23 mouse cellular contexts compared by ENCODE assay signal in genomic region chr2:9033079-9033478, GRCm38 (mm10).
DNase-seq lines count a peak whose midpoint lies in the region; ATAC-seq and TF ChIP-seq lines count a peak whose summit lies in the region.
"Had no signal": no experiment of that assay in that cellular context is flagged by ENCODE, and none has a peak within 500 bp of the region (broad histone marks: within the 10 kb centered on the region; RNA-seq: fewer than 3 reads in every experiment).

No protein-coding gene starts in this region.

- TF ChIP-seq POLR2A in brain, embryonic 14.5 days (IDR thresholded peaks at IDR 0.05; ENCODE audit: borderline replicate concordance, extremely low read depth, insufficient read depth, insufficient read length, poor library complexity, severe bottlenecking) = no peak

- H3K9ac ChIP-seq in hindbrain, postnatal 0 days (replicated peaks; ENCODE audit: low read length) = no peak overlapping the region
- no peak overlapping the region for H3K9ac ChIP-seq in hindbrain, embryonic 16.5 days (ENCODE audit: low read depth, low read length)
- H3K9ac ChIP-seq: embryonic facial prominence, embryonic 12.5 days; forebrain, embryonic 15.5 days; hindbrain, embryonic 12.5 days; hindbrain, embryonic 15.5 days had no signal

- no peak for TF ChIP-seq CTCF in hindbrain, postnatal 0 days (IDR thresholded peaks at IDR 0.05; ENCODE audit: low read depth)
- no peak for TF ChIP-seq CTCF in brain, embryonic 14.5 days (IDR thresholded peaks at IDR 0.05; ENCODE audit: borderline replicate concordance, extremely low read depth, insufficient read depth, insufficient read length)

- ATAC-seq in hindbrain, postnatal 0 days = no peak
- no peak for ATAC-seq in hindbrain, embryonic 16.5 days
- ATAC-seq: CD4-positive, CD25-positive, alpha-beta regulatory T cell, adult 4 months; forebrain, embryonic 15.5 days; inflammation-experienced regulatory T-cells, adult 6 months; intestine, embryonic 16.5 days had no signal

- H3K27ac ChIP-seq in hindbrain, postnatal 0 days = no peak overlapping the region
- H3K27ac ChIP-seq in hindbrain, embryonic 16.5 days (ENCODE audit: low read depth, low read length) = no peak overlapping the region
- H3K27ac ChIP-seq: embryonic facial prominence, embryonic 12.5 days; forebrain, embryonic 10.5 days; forebrain, embryonic 15.5 days; hindbrain, embryonic 12.5 days; hindbrain, embryonic 15.5 days had no signal

- no peaks in the 10 kb centered on the region for H3K36me3 ChIP-seq in hindbrain, postnatal 0 days (ENCODE audit: insufficient read depth, low read length)
- no peaks in the 10 kb centered on the region for H3K36me3 ChIP-seq in hindbrain, embryonic 16.5 days (ENCODE audit: control insufficient read depth, insufficient read depth, low read length)
- H3K36me3 ChIP-seq: embryonic facial prominence, embryonic 12.5 days; forebrain, embryonic 10.5 days; forebrain, embryonic 15.5 days; hindbrain, embryonic 12.5 days; hindbrain, embryonic 15.5 days had no signal

- DNase-seq in hindbrain, postnatal 0 days (ENCODE audit: low spot score) = peak; percentile 8
- peak; percentile 10 for DNase-seq in brain, embryonic 14.5 days (ENCODE audit: low read depth)
- DNase-seq in fat pad, adult 2 months (ENCODE audit: extremely low read depth, low read depth, low spot score) = peak; percentile 72
- no peak for DNase-seq in frontal cortex, postnatal 10 days (ENCODE audit: low spot score in 2 of 2)
- no peak for DNase-seq in spleen, postnatal 4 days (ENCODE audit: low spot score in 2 of 2)
- DNase-seq: adrenal gland, adult 2 months; adrenal gland, postnatal 14 days; cerebellum, adult 11-12 months; cerebellum, adult 8-10 months; gastrocnemius, postnatal 10 days; gastrocnemius, postnatal 36 days; heart, adult 11 months had no signal

- no peaks in the 10 kb centered on the region for H3K4me1 ChIP-seq in hindbrain, postnatal 0 days (ENCODE audit: insufficient read depth, low read length)
- H3K4me1 ChIP-seq in hindbrain, embryonic 16.5 days (ENCODE audit: control insufficient read depth, insufficient read depth, low read depth, low read length) = no peaks in the 10 kb centered on the region
- H3K4me1 ChIP-seq: embryonic facial prominence, embryonic 12.5 days; forebrain, embryonic 10.5 days; forebrain, embryonic 15.5 days; hindbrain, embryonic 12.5 days; hindbrain, embryonic 15.5 days had no signal

- 67% methylated on average over 7 of the region's 7 CpGs for WGBS in hindbrain, postnatal 0 days
- 70% methylated on average over 7 of the region's 7 CpGs for WGBS in hindbrain, embryonic 16.5 days

- no peak overlapping the region for H3K4me2 ChIP-seq in hindbrain, postnatal 0 days (ENCODE audit: low read depth, low read length)
- H3K4me2 ChIP-seq in hindbrain, embryonic 16.5 days (ENCODE audit: low read length) = no peak overlapping the region
- H3K4me2 ChIP-seq: embryonic facial prominence, embryonic 12.5 days; forebrain, embryonic 15.5 days; heart, embryonic 11.5 days; hindbrain, embryonic 12.5 days; hindbrain, embryonic 15.5 days had no signal

- no peak overlapping the region for H3K4me3 ChIP-seq in hindbrain, postnatal 0 days (ENCODE audit: low read length)
- H3K4me3 ChIP-seq in hindbrain, embryonic 16.5 days (ENCODE audit: low read length) = no peak overlapping the region
- H3K4me3 ChIP-seq: embryonic facial prominence, embryonic 12.5 days; erythroblast, embryonic 14.5 days; forebrain, embryonic 10.5 days; forebrain, embryonic 15.5 days; hindbrain, embryonic 12.5 days; hindbrain, embryonic 15.5 days had no signal

- H3K27me3 ChIP-seq in hindbrain, postnatal 0 days (ENCODE audit: insufficient read depth, low read length) = no peaks in the 10 kb centered on the region
- H3K27me3 ChIP-seq in hindbrain, embryonic 16.5 days (replicated peaks; ENCODE audit: control insufficient read depth, insufficient read depth, low read length) = no peaks in the 10 kb centered on the region
- H3K27me3 ChIP-seq: embryonic facial prominence, embryonic 12.5 days; forebrain, embryonic 15.5 days; hindbrain, embryonic 12.5 days; hindbrain, embryonic 15.5 days had no signal

- no peaks in the 10 kb centered on the region; the same call in 1 of the 2 replicates for H3K9me3 ChIP-seq in hindbrain, postnatal 0 days (ENCODE audit: low read length)
- H3K9me3 ChIP-seq in hindbrain, embryonic 16.5 days (ENCODE audit: control insufficient read depth, low read length) = no peaks in the 10 kb centered on the region
- H3K9me3 ChIP-seq: embryonic facial prominence, embryonic 12.5 days; forebrain, embryonic 10.5 days; forebrain, embryonic 15.5 days; hindbrain, embryonic 12.5 days; hindbrain, embryonic 15.5 days had no signal

Comparison
In these comparisons a context has a peak if more than half of its experiments do, and no peak if none do; other contexts are left out.
1. DNase-seq: peak in hindbrain, postnatal 0 days (single experiment), brain, embryonic 14.5 days (single experiment) and fat pad, adult 2 months (single experiment); none in frontal cortex, postnatal 10 days (0 of 2) and spleen, postnatal 4 days (0 of 2).